Mouse (Mus musculus) MEL (cell line): Measurements from ENCODE around the gene Nkx6-1.

Source experiments
- CHD1 ChIP-seq: IDR thresholded peaks from 2 replicates; pipeline ENCODE4 v1.6.1; 2012; ENCODE audit warnings: low read depth, mild to moderate bottlenecking, inconsistent platforms, low read length, improper control_type of control experiment
- CTCF ChIP-seq, 3 experiments: IDR thresholded peaks in 2 of 3; conservative IDR thresholded peaks in 1 of 3; 2 replicates each; pipeline ENCODE4 v1.5.1; 2011 to 2012; ENCODE audit warnings: low read length in 3 of 3, low read depth in 2 of 3, mild to moderate bottlenecking in 2 of 3, improper control_type of control experiment in 1 of 3, inconsistent platforms in 1 of 3, mixed read lengths in 1 of 3, moderate library complexity in 1 of 3; ENCODE audit not compliant: control insufficient read depth in 1 of 3, insufficient read depth in 1 of 3, poor library complexity in 1 of 3, severe bottlenecking in 1 of 3
- EP300 ChIP-seq, 2 experiments: IDR thresholded peaks; 2 replicates each; pipeline ENCODE4 v1.6.1; 2011; ENCODE audit warnings: improper control_type of control experiment in 2 of 2, low read length in 2 of 2, low read depth in 1 of 2, mild to moderate bottlenecking in 1 of 2
- JUND ChIP-seq: IDR thresholded peaks from 2 replicates; pipeline ENCODE4 v1.6.1; 2011; ENCODE audit warnings: low read depth, mild to moderate bottlenecking, improper control_type of control experiment, low read length
- MAZ ChIP-seq: IDR thresholded peaks from 2 replicates; pipeline ENCODE4 v1.6.1; 2012; ENCODE audit warnings: low read depth, mild to moderate bottlenecking, inconsistent platforms, low read length, improper control_type of control experiment
- POLR2A ChIP-seq, 2 experiments: IDR thresholded peaks; 2 replicates each; pipeline ENCODE4 v1.6.1; 2011 to 2012; ENCODE audit warnings: low read length in 2 of 2, mild to moderate bottlenecking in 2 of 2, control low read depth in 1 of 2, improper control_type of control experiment in 1 of 2, low read depth in 1 of 2, moderate library complexity in 1 of 2; ENCODE audit not compliant: control insufficient read depth in 1 of 2, insufficient read depth in 1 of 2, poor library complexity in 1 of 2
- POLR2AphosphoS2 ChIP-seq: IDR thresholded peaks from 2 replicates; pipeline ENCODE4 v1.6.1; 2011; ENCODE audit warnings: low read length, improper control_type of control experiment
- POLR2AphosphoS5 ChIP-seq: IDR thresholded peaks from 2 replicates; pipeline ENCODE4 v1.6.1; 2012; ENCODE audit warnings: low read depth, borderline replicate concordance, mild to moderate bottlenecking, inconsistent platforms, low read length, moderate library complexity, mixed read lengths
- RAD21 ChIP-seq: IDR thresholded peaks from 2 replicates; pipeline ENCODE4 v1.6.1; 2011; ENCODE audit warnings: mild to moderate bottlenecking, low read depth, low read length, improper control_type of control experiment
- RCOR1 ChIP-seq: IDR thresholded peaks from 2 replicates; pipeline ENCODE4 v1.6.1; 2012; ENCODE audit warnings: low read depth, mild to moderate bottlenecking, inconsistent platforms, low read length, improper control_type of control experiment
- TAL1 ChIP-seq: IDR thresholded peaks from 2 replicates; pipeline ENCODE4 v1.6.1; 2012; ENCODE audit warnings: mild to moderate bottlenecking, inconsistent platforms, low read length, moderate library complexity, mixed read lengths
- USF1 ChIP-seq: IDR thresholded peaks from 2 replicates; pipeline ENCODE4 v1.6.1; 2014; ENCODE audit warnings: low read depth, mild to moderate bottlenecking, inconsistent platforms, low read length, improper control_type of control experiment, moderate library complexity
- USF2 ChIP-seq, 2 experiments: IDR thresholded peaks; 2 replicates each; pipeline ENCODE4 v1.6.1; 2011 to 2012; ENCODE audit warnings: improper control_type of control experiment in 2 of 2, low read length in 2 of 2, borderline replicate concordance in 1 of 2, inconsistent platforms in 1 of 2, low read depth in 1 of 2, mild to moderate bottlenecking in 1 of 2; ENCODE audit not compliant: insufficient read depth in 1 of 2
- ZC3H11A ChIP-seq: IDR thresholded peaks from 2 replicates; pipeline ENCODE4 v1.6.1; 2012; ENCODE audit warnings: low read depth, mild to moderate bottlenecking, inconsistent platforms, low read length, improper control_type of control experiment

DNA sequence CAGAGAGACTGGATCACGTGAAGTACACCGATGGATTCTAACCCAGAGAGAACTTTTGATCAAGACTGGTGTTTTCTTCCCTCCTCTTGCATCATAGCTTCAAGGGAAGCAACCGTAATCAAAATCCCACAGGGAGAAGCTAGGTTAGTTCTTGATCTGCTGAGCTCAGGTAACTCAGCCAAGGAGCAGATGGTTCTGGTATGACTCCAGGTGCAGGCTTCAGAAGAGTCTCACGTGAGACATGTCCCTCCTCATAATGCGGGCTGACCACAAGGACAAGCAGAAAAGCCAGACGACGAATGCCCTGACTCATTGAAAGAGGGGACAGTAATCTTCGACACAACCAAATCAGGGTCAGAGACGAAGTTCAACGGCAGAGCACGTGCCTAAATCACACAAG is 37.8 kb upstream of the Nkx6-1 start:
- TF ChIP-seq CTCF (IDR thresholded peaks at IDR 0.05 in 2 of 3, conservative IDR thresholded peaks at IDR 0.05 in 1 of 3; ENCODE audit: control insufficient read depth in 1 of 3, insufficient read depth in 1 of 3, low read depth in 2 of 3, low read length in 3 of 3, poor library complexity in 1 of 3, severe bottlenecking in 1 of 3), result no peak
- no peak for TF ChIP-seq MAZ
- TF ChIP-seq USF2 (IDR thresholded peaks at IDR 0.05; ENCODE audit: borderline replicate concordance in 1 of 2, insufficient read depth in 1 of 2, low read depth in 1 of 2, low read length in 2 of 2), result no peak
- no peak for TF ChIP-seq POLR2AphosphoS2
- no peak for TF ChIP-seq POLR2A (IDR thresholded peaks at IDR 0.05; ENCODE audit: control insufficient read depth in 1 of 2, insufficient read depth in 1 of 2, low read depth in 1 of 2, low read length in 2 of 2, poor library complexity in 1 of 2)
- no peak for TF ChIP-seq JUND
- no peak for TF ChIP-seq POLR2AphosphoS5
- TF ChIP-seq EP300 (IDR thresholded peaks at IDR 0.05; ENCODE audit: low read depth in 1 of 2, low read length in 2 of 2), result no peak
- no peak for TF ChIP-seq CHD1
- TF ChIP-seq RCOR1, result no peak
- no peak for TF ChIP-seq RAD21
- TF ChIP-seq TAL1, result no peak
- TF ChIP-seq USF1, result no peak
- TF ChIP-seq ZC3H11A, result no peak
